Mouse (Mus musculus) T-helper 2 cell (primary cell): ENCODE measurements at regions not wholly inside any gene's neighbourhood (a gene's known extent, or its start where the extent isn't known, plus 50 kb on each side); places are given as distances from the start of the nearest gene placed in this dataset.

Source experiments
- in situ Hi-C: fragments of 300-600 bp; cut with MboI, MseI; formaldehyde crosslinking; loops from one replicate; pipeline ENCODE4 v1.15.1; 2025; ENCODE audit warnings: high pct_unique_total_duplicates

GRCm38 (mm10) chr15:17245096-17245495 lies 516.5 kb downstream of the Cdh9 start:
- in situ Hi-C loops = no loop called here

GRCm38 (mm10) chr15:17289221-17289620 lies 560.7 kb downstream of the Cdh9 start:
- in situ Hi-C loops = no loop called here
